Mouse (Mus musculus) layer of hippocampus, adult 11-12 months (tissue): ENCODE data around the gene Akap13.
"Not testable (repeated sequence)": the region's sequence is repeated elsewhere in the genome, so short reads cannot be mapped to it uniquely, and the experiment has no call there.

Experiments
- DNase-seq: peaks from one replicate; pipeline ENCODE4 v3.0.0; 2022; ENCODE audit warnings: low spot score

Gene Akap13

DNA sequence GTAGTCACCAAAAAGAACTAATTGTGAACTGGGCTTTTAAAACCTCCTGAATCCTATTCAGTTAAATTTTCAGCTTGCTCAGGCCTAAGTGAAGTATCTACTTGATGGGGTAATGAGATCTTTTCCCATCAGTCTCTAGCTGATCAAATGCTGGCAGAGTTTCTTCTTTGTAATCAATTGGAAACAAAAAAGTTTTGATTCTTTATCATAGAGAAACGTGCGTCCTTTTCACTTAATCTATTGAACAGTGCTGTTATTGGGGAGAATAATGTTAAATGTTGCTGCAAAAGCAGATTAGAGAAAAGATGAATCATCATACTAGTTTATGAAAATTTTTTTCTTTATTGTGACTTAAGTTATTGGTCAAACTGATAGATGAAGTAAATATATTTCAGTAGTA is 142.5 kb downstream of the Akap13 start:
- no peak for DNase-seq

DNA sequence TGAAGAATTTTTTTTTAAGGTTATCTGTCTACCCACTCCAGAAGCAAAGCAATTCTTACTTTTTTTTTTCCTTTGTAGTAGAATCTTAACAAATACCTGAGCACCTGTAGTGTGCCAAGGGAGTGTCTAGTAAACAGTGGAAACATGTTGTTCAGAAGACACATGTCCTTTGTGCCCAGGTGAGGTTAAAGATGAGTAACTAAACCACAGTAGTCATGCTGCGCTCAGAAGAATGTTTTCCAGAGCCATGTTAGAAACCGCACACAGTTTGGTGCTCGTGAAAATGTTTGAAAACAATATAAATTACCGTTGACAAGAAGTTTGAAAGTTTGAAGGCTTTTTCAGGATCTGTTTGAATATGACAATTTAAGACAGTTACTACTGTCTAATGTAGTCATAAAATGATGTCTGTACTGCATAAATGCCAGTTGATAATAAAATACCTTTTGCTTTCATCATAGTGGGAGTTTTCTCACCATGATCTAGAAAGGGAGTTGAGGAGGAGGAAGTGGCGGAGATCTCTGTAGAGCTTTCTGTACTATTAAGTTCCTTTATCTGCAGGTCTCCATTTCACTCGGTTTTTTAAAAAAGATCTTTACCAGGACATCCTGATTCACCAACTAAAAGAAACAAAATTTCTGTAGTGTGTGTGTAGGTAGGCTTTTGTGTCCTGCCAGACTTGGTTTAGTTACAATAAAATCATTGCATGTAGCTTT is 145.2 kb downstream of the Akap13 start:
- DNase-seq = no peak

DNA sequence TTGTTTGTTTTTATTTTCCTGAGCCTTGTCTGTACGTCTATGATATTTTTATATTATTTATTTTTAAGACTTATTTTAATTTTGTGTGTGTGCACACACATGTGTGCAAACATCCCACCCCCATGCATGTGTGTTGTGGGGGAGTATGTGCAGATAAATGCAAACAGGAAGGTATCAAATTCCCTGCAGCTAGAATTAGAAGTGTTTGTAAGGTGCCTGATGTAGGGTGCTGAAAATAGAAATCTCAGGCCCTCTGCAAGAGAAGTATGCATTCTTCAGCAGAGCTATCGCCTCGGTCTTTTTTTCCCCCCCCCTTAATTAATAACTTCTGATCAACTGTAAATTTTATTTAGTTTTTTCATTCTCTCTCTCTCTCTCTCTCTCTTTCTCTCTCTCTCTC is 151.9 kb downstream of the Akap13 start:
- DNase-seq = no peak

DNA sequence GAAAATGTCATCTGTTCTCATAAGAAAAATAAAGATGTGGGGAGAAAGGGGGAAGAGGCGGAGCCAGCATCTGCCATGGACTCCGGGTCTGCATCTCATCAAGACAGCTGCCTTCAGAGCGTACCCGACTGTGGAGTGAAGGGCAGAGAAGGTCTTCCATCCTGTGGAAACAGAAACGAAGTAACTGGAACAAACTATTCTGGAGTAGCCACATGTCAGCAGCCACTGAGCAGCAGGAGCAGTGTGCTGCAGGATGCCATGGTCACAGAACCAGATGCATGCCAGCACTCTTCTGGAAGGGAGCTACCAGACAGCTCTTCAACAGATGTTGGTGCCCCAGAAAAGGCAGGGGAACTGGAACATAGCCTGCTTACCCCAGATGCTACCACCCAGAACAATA is 153.4 kb downstream of the Akap13 start:
- no peak for DNase-seq

DNA sequence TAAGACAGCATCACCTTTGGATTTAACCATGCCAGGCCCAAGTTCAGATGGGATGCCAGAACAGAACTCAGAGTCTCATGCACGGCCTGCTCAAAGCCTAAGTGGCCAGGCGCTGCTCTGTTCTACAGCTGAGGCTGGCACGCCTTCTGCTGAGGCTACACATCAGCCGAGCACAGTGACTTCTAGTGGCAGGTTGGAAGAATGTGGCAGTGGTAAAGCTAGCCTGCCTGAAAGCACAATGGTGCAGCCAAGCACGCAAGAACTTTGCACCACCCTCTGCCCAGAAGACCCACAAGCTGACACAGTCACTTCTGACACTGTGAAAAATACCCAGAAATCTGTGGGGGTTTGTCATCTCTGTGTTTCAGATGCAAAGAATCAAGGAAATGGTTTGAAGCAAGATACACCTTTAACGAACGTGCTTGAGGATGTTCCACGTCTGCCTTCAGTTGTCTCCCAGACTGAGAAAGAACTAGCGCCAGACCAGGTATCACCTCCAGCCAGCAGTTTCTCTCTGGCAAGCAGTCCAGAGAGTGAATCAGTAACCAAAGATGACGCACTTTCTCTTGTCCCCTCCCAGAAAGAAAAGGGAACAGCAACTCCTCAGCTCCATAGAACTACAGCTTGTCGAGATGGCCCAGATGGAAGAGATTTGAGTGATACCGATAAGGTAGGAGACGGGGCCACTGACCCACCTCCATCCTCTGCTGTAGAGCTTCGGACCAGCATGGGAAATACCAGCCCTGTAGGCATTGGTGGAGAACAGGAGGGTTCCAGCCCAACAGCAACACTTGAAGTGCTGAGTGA is 154.3 kb downstream of the Akap13 start:
- DNase-seq = no peak

DNA sequence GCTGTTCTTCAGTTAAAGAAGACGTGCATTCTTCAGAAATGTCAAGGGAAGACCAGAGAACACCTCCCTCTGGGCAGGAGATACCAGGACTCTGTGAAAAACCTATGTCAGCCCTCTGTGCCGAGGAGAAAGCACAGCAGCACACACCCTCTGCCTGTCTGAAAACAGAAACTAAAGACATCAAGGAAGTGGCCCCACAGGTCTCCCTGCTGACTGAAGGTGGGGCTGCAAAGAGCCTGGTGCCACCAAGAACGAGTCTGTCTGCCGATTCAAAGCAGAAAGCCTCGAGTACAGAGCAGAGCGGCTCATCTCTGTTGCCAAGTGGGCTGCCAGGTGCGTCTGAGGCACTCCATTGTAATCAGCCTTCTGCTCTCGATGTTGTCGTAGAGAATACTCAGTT is 155.1 kb downstream of the Akap13 start:
- no peak for DNase-seq

DNA sequence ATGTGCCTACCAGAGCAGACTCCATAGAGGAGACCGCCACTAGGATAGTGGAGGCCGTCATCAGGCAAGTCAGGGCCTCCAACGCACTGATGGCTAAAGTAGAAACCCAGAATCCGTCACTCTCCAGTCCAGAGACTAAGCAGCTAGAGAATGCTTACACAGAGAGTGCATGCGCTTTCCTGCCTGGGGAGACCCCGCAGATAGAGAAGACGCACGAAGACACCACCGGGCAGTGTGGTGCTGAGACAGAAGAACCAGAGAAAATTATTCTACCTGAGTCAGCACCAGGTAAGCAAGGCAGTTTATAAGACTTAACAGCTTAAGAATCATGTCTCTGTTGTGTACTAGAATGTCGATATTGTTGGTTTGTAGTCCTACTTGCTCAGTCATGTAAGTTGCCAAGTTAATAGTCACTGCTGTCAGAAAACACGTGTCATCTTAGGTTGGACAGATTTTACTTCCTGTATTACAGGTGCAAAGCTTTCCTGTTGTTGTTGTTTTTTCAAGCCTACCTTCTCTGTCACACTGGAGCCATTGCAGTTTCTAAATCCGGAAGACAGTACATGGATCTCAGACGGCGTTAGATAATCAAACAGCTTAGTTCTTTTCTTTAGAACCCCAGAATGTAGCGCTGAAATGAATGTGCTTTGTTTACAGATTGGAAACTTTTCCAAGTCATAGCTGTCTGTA is 156.1 kb downstream of the Akap13 start:
- no peak for DNase-seq

DNA sequence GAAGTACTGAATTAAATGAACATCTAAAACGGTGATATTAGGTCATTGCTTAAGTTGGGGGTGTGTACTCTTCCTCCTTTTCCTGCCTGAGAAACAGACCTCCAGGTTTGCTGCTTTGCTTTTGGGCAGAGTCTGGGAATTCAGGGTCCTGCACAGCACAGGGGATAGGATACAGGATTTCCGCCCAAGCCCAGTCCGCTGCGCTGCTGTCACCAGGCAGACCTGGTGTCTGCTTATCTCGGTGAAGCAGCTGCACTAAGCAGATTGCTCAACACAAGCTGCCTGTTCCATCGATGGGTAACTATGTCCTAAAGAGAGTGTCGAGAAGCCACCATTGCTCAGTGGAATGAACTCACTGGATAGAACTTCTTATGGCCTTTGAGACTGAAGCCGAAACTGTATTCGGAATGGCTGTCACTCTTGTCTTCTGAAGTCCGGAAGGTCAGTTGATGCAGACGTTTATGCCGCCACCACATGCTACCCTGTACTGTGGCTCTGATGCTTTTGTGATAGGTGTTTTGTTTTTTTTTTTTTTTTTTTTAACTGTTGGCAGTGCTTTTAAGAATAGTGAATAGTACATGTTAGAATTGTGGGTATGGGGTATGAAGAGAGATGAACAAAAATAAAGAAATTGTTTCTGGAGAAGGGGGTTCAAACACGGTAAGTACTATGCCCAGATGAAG is 156.8 kb downstream of the Akap13 start:
- DNase-seq = no peak

DNA sequence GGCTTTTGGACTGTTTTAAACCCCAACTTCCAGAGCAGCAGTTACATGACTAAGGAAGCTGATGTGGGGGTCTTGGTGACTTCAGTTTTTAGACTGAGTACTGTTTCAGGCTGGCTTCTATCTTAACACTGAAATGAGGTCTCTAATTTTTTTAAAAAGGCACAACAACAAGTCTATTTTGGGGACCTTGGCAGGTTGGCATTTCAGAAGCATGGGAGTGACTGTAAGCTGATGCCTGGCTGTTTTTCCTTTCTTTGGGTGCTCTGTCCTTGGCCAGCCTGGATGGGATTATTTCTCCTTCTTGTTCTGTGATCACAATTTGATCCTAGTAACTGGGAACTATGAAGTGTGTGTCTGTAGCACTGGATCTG is 157.3 kb downstream of the Akap13 start:
- no peak for DNase-seq

DNA sequence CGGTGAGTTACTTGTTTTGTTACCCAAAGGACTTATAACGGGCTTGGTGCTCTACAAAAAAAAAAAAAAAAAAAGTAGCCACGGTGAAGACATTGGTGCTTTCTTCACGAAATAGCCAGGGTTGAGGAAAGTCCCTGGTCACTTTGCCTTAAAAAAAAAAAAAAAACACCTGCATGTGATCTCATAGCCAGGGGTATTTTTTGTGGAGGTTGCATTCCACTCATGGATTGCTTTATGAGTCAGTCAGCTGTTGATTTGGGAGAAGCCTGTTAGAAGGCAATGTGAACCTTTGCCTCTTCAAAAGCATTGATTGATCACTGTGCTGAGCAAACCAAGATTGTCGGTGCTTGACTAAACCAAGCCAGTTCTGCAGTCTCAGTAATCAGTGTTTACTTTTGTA is 157.9 kb downstream of the Akap13 start:
- DNase-seq = no peak

DNA sequence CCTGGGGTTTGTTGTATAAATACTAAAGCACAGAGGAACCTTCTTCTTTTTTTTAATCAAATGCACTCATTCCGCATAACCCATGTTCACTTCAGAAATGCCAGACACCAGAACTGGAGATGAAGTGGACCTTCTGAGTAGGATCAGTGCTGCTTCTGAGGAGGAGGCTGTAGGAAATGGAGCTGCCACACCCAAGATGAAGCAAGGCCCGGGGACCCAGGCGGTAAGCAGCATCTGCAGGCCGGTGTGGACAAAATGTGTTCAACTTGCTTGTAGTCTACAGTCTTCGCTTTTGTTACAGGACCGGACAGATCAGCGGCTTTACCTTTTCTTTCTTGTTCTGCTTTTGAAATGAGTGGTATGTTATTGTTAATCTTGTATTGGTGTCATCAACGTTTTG is 159.5 kb downstream of the Akap13 start:
- DNase-seq = no peak

DNA sequence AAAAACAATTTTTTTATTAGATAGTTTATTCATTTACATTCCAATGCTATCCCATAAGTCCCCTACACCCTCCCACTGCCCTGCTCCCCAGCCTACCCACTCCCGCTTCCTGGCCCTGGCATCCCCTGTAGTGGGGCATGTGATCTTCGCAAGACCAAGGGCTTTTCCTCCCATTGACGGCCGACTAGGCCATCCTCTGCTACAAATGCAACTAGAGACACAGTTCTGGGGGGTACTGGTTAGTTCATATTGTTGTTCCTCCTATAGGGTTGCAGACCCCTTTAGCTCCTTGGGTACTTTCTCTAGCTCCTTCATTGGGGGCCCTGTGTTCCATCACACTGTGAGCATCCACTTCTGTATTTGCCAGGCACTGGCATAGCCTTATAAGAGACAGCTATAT is 161.9 kb downstream of the Akap13 start:
- not testable (repeated sequence) for DNase-seq

DNA sequence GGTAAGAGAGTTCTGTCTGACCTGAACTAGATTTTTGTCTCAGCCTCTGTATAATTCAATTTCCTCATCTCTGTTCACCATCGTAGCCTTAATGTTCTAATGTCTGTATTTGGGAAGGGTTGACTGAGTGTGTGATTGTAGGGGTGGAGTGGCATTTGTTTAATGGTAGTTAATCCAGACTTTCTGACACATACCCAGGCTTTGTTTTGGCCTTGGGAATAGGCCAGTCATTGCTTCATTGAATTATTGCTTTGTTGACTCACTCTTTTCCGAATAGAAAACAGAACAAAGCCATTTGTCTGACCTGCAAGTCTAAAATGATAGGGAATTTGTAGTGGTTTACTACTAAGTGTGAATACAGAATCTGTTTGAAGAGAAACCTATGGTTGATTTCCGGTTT is 163.4 kb downstream of the Akap13 start:
- DNase-seq = no peak

DNA sequence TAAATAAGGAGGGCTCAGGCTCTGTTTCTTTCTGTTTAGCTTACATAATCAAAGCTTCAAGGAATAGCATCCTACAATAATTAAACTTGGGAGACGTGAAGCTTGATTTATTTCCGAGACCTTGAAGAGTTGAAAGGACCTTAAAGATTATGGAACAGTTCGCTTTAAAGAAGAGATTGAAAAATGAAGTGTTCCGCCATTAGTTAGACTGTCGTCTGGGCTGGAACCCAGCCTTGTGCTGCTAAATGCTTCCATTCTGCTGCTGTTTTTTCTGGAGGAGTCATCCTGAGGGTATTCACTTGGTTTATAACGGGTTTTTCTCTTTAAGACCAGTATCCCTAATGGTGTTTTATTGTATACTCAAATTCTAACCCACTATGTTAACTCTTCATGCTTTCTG is 164.5 kb downstream of the Akap13 start:
- DNase-seq = no peak

DNA sequence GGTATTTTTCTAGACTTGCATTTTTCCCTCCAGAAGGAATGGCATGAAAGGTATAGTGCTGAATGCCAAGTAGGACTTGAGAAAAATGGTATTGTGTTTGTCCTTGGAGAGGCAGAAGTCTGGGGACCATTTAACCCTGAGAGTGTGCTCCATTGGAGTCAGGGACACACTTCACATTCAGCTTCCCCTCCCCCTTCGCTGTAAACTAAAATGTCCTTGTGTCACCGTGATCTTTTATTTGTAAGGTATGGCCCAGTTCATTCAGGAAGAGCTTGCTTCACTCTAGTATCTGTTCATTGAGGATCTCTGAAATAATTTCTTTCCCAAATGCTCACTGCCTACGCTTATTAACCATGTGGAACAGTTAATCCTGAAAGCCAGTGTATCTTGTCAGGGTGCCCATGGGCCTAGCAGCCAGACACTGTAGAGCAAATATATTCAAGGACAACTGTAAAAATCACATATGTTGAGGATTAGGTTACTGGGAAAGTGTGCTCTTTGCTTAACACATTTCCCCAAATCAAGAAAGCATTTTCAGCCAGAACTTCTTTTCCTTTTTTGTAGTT is 165.1 kb downstream of the Akap13 start:
- DNase-seq = no peak

DNA sequence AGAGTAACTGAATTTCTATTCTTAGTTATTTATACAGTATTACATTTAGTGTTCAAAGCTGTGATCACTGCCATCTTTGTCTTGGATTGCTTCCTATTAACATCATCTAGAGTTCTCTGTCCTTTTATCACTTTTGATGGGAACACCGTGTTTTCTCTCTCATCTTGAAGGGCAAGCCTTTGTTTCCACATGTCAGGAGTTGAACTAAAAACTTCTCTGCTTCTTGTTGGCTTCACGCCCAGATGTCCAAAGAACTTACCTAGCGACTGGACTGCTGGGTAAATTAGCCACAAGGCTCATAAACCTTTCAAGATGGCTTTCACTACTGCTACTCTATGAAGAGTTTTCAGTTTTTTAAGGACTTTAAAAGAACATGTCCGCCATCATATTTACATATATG is 165.6 kb downstream of the Akap13 start:
- no peak for DNase-seq

DNA sequence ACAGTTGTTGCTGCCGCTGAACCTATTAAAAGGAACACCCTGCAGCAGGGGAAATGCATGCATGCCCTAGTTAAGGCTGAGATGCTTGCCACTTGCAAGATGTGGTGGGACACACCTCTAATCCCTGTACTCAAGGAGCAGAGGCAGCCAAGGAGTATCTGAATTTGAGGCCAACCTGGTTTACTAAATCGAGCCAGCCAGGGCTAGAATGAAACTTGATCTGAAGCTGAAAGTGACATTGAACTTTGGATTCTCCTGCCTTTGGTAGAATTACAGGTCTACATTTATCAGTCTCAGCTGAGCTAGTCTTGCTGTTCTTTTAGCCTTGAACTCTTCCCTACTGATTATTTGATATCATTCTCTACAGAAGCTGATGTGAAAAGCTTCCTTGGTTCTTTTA is 172.5 kb downstream of the Akap13 start:
- DNase-seq = no peak

DNA sequence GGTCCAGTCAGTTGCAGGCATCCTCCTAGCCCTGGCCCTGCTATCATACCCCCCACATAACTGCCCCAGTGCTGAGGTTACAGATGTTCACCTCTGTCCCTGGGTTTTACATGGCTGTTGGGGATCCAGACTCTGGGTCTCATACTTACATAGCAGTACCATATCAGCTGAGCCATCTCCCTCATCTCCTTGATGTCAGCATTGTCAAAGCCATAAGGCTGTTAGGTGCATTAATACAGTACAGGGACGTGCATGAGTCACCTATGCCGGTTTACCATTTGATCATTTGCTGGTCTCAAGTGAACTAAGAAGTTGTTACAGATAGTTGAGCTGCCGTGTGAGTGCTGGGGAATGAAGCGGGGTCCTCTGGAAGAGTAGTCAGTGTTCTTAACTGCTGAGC is 174.3 kb downstream of the Akap13 start:
- no peak for DNase-seq

DNA sequence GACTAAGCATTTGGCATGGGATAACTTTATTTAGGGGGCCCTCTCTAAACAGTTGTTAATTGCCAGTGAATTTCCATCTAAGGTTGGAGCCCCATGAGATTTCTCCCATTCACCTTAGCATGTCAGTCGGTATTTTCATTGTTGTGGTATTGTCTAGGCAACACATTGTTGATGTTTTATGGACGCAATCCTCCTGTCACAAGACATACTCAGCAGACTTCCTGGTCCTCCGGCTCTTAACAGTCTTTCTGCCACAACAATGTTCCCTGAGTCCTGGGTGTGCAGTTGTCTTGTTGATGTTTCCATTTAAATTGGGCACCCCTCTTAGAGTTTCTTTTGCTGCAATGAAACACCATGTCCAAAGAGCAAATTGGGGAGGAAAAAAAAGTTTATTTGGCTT is 177.6 kb downstream of the Akap13 start:
- no peak for DNase-seq

DNA sequence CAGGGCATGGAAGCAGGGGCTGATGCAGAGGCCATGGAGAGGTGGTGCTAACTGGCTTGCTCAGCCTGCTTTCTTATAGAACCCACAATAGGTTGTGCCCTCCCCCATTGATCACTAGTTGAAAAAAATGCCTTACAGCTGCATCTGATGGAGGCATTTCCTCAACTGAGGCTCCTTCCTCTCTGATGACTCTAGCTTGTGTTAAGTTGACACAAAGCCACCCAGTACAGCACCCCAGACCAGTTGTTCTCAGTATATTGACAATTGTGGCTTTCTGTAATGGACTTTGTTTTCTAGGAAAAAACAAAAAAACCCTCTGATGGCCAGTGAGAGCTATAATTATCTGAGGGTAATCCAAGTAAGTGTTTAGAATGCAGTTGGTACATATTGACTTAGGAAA is 178.1 kb downstream of the Akap13 start:
- no peak for DNase-seq

DNA sequence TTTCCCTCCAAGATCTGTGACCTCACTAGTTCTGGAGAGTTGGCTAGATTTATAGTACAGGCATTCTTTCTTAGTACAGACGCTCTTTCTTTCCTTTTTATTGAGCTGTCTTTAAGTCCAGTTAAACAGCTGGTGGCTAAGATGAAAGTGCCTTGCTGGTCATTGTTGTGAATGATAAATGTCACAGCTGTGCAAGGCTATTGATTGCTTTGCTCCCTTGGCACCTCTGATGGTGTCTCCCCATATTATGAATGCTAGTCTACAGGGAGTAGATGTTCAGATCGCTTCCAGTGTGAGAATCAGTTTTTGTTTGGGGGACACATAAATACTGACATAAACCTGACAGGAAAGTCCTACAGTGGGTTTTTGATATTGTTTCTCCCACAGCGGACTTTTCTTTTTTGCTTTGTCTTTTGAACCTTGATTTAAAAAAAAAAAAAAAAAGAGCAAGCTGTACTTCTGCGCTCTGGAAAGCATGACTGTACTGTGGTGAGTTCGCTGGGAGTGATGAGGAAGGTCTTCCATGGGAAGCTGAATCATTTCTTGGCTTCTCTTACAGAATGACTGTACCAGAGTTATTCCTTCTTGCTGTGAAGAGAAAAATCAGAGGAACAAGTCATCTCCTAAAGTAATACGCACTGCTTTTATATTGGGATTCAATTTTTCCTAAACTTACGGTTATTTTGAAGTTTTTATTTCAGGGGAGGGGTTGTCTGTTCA is 178.6 kb downstream of the Akap13 start:
- no peak for DNase-seq

DNA sequence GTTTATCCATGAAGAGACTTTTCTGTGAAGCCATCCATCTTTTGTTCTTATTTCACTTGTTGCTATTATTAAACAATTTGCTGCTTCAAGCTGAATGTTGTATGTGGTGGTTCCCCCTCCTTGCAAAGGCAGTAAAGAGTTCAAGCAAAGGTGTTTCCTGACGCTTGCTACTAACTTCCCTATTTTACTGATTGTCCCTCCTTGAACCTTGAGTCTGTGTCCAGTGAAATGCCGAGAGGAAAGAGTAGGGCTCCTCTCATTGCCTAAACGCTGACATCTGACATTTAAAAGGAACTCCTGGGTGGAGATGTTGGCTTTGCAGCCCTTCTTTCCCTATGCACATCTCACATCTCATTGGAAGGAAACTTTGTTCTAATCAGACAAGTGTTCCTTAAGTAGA is 183.4 kb downstream of the Akap13 start:
- no peak for DNase-seq
